Mouse (Mus musculus) lung, postnatal 0 days (tissue): ENCODE measurements around the gene Glp2r.

ENCODE experiments used
- CTCF ChIP-seq: IDR thresholded peaks from 2 replicates; pipeline ENCODE4 v1.5.1; 2016; ENCODE audit warnings: antibody characterized with exemption, mild to moderate bottlenecking
- EP300 ChIP-seq: IDR thresholded peaks from 2 replicates; pipeline ENCODE4 v1.6.1; 2016; ENCODE audit warnings: antibody characterized with exemption, mild to moderate bottlenecking, control low read depth

DNA sequence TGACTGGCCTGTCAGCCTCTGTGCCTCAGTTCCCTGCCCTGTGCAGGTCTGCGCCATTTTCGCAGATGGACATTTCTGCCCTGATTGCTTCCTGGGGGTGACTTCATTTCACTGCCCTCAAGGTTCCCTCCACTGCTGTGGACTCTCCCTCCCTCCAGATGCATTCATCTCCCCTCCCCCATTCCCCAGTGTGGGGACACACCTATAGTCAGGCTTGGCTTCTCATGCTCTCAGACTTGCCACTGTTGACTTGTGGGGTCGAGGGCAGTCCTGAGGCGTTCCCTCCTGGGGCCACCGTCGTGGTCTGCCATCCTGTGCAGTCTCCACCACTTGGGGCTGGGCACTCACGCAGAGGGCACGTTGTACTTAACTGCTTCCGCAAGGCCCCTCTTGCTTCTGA lies 114.1 kb downstream of the Glp2r start:
- TF ChIP-seq EP300 (no peak), CTCF (no peak)
